Mouse (Mus musculus): ENCODE measurements around the gene Tdrd9. TPM values are rescaled to one million over a fixed set of nuclear protein-coding genes. Genes with fewer than 3 reads are reported as not detected.

Tdrd9 gene
- polyA plus RNA-seq (2015; fragmentation: Illumina TruSeq; extraction: RNeasy Lipid Tissue Mini Kit (QIAGEN cat#74804); ENCODE audit: low read depth, low replicate concordance), result 0.24 TPM

DNA sequence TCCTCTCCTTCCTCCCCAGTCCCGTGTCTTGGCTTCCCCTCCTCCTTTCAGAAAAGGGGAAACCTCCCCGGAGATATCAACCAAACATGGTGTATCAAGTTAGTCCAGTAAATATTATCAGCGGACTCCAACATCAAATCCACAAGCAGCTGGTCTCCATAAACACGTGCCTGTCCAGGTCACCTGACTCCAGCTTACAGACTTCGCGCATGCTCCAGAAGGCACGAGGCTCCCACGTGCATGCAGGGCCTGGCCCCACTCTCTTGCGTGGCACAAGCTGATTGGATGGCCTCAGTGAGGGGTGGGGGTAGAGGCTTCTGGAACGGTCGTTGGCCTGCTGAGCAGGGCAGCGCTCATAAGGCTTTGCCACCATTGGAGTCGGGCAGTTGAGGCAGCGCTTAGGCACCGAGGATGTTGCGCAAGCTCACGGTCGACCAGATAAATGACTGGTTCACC, at the start of gene Tdrd9:
Gene Tdrd9, plus strand, starts transcription at position 329 of the 456 bp plus-strand sequence.

DNA sequence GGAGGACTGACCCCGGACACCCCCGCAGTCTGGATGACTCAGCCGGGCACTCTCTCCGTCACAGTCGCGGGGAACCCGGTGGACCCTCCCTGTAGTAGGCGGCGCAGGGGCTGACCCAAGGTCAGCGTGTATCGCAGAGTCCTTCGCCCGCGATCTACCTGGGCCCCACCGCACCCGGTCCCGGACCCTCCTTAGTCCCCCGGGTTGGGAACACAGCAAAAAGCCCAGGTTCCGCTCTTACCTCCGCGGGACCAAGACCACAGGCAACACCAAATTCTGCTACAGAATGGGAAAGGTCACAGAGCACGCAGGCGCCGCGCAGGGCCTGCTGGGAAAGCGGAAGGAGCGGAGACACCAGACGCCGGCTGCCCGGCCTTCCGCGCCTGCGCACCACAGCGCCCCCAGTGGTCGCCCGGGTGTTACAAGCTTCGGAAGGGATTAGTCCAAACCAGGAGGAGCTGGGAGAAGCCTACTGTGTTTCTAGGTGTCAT, 4.6 kb upstream of the Tdrd9 start, which contains the start of gene Atp5mpl:
Gene Atp5mpl, minus strand, starts transcription at position 295 of the 491 bp plus-strand sequence.

DNA sequence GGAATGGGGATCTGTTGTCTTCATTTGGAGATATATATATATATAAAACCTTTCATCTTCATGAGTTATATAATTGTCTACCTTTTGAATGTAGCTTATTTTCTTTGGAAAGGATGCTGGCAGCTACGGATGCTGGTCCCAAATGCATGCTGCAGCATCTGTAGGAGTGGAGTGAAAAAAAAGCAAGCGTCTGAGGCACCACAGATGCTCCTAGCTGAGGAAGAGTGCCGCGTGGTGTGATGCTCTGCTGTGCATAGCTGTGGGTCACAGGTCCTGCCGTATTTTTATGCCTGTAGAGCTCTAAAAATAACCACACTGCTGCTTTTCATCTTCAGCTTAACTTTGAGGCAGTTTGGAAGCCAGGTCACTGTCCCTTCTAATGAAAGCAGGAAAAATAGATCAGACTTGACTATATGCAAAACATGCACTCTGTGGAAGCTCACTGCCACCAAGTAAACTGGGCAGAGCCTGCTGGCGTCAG, 9.6 kb downstream of the Tdrd9 start, which contains the start of gene Rd3l:
Gene Rd3l, minus strand, starts transcription at position 431 of the 481 bp plus-strand sequence.

DNA sequence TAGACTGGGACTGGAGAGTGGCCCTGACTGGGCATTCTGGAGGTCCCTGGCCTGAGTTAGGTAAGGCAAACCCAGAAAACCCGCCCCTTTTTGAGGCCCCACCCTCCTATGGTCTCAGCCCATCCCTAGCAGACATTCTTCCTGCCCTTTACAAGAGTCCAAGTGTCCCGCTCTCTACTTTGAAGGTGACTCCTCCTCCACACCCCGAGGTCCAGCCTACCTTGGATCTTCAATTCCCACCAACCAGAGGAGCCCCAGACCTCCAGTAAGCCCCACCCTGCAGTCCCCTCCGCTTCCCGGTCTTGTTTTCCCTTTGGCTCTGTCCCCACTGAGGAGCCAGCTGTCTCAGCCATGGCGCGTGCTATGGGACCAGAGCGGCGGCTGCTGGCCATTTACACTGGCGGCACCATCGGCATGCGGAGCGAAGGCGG, 135.2 kb downstream of the Tdrd9 start, which contains the start of gene Aspg:
Gene Aspg, plus strand, starts transcription at position 139 of the 431 bp plus-strand sequence.

Other genes starting within 250 kb of the Tdrd9 start
- 594 TPM for gene Klc1, start 212.7 kb upstream of the Tdrd9 start, polyA plus RNA-seq (2015; fragmentation: Illumina TruSeq; extraction: RNeasy Lipid Tissue Mini Kit (QIAGEN cat#74804); ENCODE audit: low read depth, low replicate concordance)
- gene Xrcc3, start 157.7 kb upstream of the Tdrd9 start, polyA plus RNA-seq (2015; fragmentation: Illumina TruSeq; extraction: RNeasy Lipid Tissue Mini Kit (QIAGEN cat#74804); ENCODE audit: low read depth, low replicate concordance), result 7.4 TPM
- 27.7 TPM for gene Zfyve21, start 157.4 kb upstream of the Tdrd9 start, polyA plus RNA-seq (2015; fragmentation: Illumina TruSeq; extraction: RNeasy Lipid Tissue Mini Kit (QIAGEN cat#74804); ENCODE audit: low read depth, low replicate concordance)
- gene Ppp1r13b, start 63.4 kb upstream of the Tdrd9 start, polyA plus RNA-seq (2015; fragmentation: Illumina TruSeq; extraction: RNeasy Lipid Tissue Mini Kit (QIAGEN cat#74804); ENCODE audit: low read depth, low replicate concordance), result 39.0 TPM
- gene Atp5mpl, start 4.6 kb upstream of the Tdrd9 start, polyA plus RNA-seq (2015; fragmentation: Illumina TruSeq; extraction: RNeasy Lipid Tissue Mini Kit (QIAGEN cat#74804); ENCODE audit: low read depth, low replicate concordance), result 1,068 TPM
- gene Rd3l, start 9.8 kb downstream of the Tdrd9 start, polyA plus RNA-seq (2015; fragmentation: Illumina TruSeq; extraction: RNeasy Lipid Tissue Mini Kit (QIAGEN cat#74804); ENCODE audit: low read depth, low replicate concordance), result 1.5 TPM
- gene Aspg, start 135.1 kb downstream of the Tdrd9 start, polyA plus RNA-seq (2015; fragmentation: Illumina TruSeq; extraction: RNeasy Lipid Tissue Mini Kit (QIAGEN cat#74804); ENCODE audit: low read depth, low replicate concordance), result 3.3 TPM
- 2.5 TPM for gene Kif26a, start 174.6 kb downstream of the Tdrd9 start, polyA plus RNA-seq (2015; fragmentation: Illumina TruSeq; extraction: RNeasy Lipid Tissue Mini Kit (QIAGEN cat#74804); ENCODE audit: low read depth, low replicate concordance)

All from brain, adult 10 weeks (tissue).